Mouse (Mus musculus) embryonic facial prominence, embryonic 13.5 days (tissue): ENCODE results near the gene Proser2. TPM values are rescaled to one million over a fixed set of nuclear protein-coding genes. Genes with fewer than 3 reads are reported as not detected.

Source experiments
- ATAC-seq: fragments of 200-750 bp; cut with Nextera tagmentation; 2 replicates; pipeline ENCODE4 v1.8.0; 2017; ENCODE audit warnings: low read depth; ENCODE audit not compliant: insufficient number of reproducible peaks, insufficient read depth, low FRiP score, low TSS enrichment
- H3K27ac ChIP-seq: fragments of 300-500 bp; sonication (generic); 2 replicates; pipeline ENCODE4 v1.5.1; 2015; ENCODE audit warnings: moderate library complexity, mild to moderate bottlenecking, inconsistent platforms
- H3K27me3 ChIP-seq: fragments of 300-500 bp; sonication (generic); 2 replicates; pipeline ENCODE4 v1.6.1; 2015; ENCODE audit warnings: mild to moderate bottlenecking, inconsistent platforms
- H3K36me3 ChIP-seq: fragments of 300-500 bp; sonication (generic); 2 replicates; pipeline ENCODE4 v1.6.1; 2015; ENCODE audit warnings: mild to moderate bottlenecking, inconsistent platforms
- H3K4me1 ChIP-seq: fragments of 300-500 bp; sonication (generic); 2 replicates; pipeline ENCODE4 v1.6.1; 2015; ENCODE audit warnings: inconsistent platforms
- H3K4me2 ChIP-seq: fragments of 300-500 bp; sonication (generic); 2 replicates; pipeline ENCODE4 v1.6.1; 2015; ENCODE audit warnings: moderate library complexity, mild to moderate bottlenecking, inconsistent platforms
- H3K4me3 ChIP-seq: fragments of 300-500 bp; sonication (generic); 2 replicates; pipeline ENCODE4 v1.5.1; 2015; ENCODE audit warnings: mild to moderate bottlenecking, inconsistent platforms
- H3K9ac ChIP-seq: fragments of 300-500 bp; sonication (generic); 2 replicates; pipeline ENCODE4 v1.6.1; 2015; ENCODE audit warnings: mild to moderate bottlenecking, inconsistent platforms
- H3K9me3 ChIP-seq: fragments of 300-500 bp; sonication (generic); 2 replicates; pipeline ENCODE4 v1.6.1; 2016; ENCODE audit warnings: inconsistent platforms
- WGBS: fragments of 180-500 bp; shearing (Covaris S2); methylation state at CpG from one replicate; pipeline ENCODE4 v1.1.7; 2015; ENCODE audit warnings: mixed read lengths; 5-methylcytosine and 5-hydroxymethylcytosine counted together
- polyA plus RNA-seq: library from polyadenylated mRNA; unstranded; fragments of >200 nt; fragmentation: Nextera tagmentation; extraction: Ambion mirVana; gene quantifications from 2 replicates; pipeline ENCODE4 v1.2.1, GENCODE M21; 2015

Gene Proser2
- polyA plus RNA-seq, 1 experiment from 2014 or later, result 9.4 TPM

DNA sequence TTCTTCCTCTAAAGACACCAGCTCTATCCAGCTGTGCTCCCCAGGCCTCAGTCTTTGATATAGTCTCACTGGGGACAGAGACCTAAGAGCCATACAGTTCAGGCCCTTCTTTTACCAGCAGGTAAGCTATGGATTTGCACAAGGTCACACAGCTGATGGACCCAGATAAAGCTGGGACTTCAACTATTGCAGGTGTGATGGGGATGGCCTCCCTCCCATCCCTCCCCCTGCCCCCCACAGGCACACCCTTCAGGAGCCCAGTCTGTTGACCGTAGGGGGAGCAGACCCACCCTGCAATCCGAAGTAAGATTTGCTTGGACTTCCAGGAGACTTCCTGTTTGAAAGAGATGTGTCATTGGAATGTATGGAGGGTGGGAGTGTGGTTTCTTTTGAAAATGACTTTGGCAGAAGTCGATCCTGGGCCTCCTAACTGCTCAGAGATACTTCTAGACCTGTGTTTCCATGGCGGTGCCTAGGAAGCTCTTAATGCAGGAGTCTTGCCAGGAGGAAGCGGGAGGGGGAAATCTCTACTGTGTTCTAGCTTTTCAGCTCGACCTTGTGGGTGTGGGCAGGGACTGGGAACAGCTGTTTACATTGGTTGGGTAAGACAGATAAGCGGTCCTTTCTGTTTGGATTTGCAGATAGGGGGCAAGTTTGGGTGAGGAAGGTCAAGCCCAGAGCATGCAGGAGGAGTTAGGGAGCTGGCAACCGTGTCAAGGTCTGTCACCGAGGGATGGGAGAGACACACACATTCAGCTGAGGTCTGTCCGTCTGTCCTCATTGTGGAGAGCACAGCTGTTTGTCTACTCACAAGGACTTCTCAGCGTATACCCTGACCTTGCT lies 58.2 kb downstream of the Proser2 start:
- no peak for ATAC-seq
- Histone ChIP-seq H3K9me3 (no peaks in the 10 kb centered on the region), H3K27ac (no peak overlapping the region), H3K9ac (no peak overlapping the region), H3K27me3 (no peaks in the 10 kb centered on the region), H3K4me3 (no peak overlapping the region), H3K4me1 (peaks cover 8% of the 10 kb centered on the region), H3K4me2 (no peak overlapping the region), H3K36me3 (no peaks in the 10 kb centered on the region)
- WGBS, result 63% methylated on average over 11 of the region's 11 CpGs

- WGBS, result 44% methylated on average over 11 of the region's 11 CpGs
- ATAC-seq, result no peak
- peaks cover 8% of the 10 kb centered on the region for H3K4me1 ChIP-seq
- no peak overlapping the region for H3K9ac ChIP-seq
- no peak overlapping the region for H3K4me2 ChIP-seq
- no peaks in the 10 kb centered on the region for H3K36me3 ChIP-seq
- H3K4me3 ChIP-seq, result no peak overlapping the region
- H3K9me3 ChIP-seq, result no peaks in the 10 kb centered on the region
- no peak overlapping the region for H3K27ac ChIP-seq
- H3K27me3 ChIP-seq, result no peaks in the 10 kb centered on the region
These were observed 59.1 kb downstream of the Proser2 start for GRCm38 (mm10) chr2:6070925-6071324.

DNA sequence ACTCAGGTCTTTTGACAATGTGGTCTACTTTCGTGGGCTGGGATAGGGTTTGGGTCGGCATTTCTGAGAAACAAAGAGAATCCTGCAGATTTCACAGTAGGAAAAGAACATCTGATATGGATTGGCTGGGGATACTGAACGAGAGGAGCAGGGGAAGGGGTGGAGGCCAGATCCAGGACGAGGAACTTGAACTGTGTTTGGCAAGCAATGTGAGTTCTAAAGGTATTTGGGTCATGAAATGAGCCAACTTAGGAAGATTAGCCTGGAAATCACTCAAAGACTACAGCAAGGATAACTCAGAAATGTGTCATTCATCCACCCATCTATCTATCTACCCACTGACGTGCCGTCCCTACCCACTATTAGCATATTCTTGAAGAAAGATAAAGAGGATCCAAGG lies 62.7 kb downstream of the Proser2 start:
- no peak for ATAC-seq
- H3K4me3 ChIP-seq, result no peak overlapping the region

GRCm38 (mm10) chr2:6060071-6060804 lies 69.8 kb downstream of the Proser2 start:
- Histone ChIP-seq H3K36me3 (peaks cover 21% of the 10 kb centered on the region), H3K4me3 (no peak overlapping the region), H3K9me3 (no peaks in the 10 kb centered on the region), H3K4me1 (no peaks in the 10 kb centered on the region), H3K27me3 (no peaks in the 10 kb centered on the region), H3K27ac (no peak overlapping the region), H3K9ac (no peak overlapping the region), H3K4me2 (no peak overlapping the region)
- ATAC-seq, result no peak
- 73% methylated on average over 10 of the region's 10 CpGs for WGBS

More for the DNA sequence above, 62.7 kb downstream of the Proser2 start:
- no peak overlapping the region for H3K4me2 ChIP-seq
- no peak overlapping the region for H3K9ac ChIP-seq
- no peaks in the 10 kb centered on the region for H3K27me3 ChIP-seq
- H3K27ac ChIP-seq, result no peak overlapping the region
- H3K4me1 ChIP-seq, result no peaks in the 10 kb centered on the region
- H3K36me3 ChIP-seq, result no peaks in the 10 kb centered on the region
- WGBS, result 83% methylated on average over 6 of the region's 6 CpGs
- no peaks in the 10 kb centered on the region for H3K9me3 ChIP-seq

GRCm38 (mm10) chr2:6059291-6059690 lies 70.7 kb downstream of the Proser2 start:
- H3K9ac ChIP-seq, result no peak overlapping the region
- 87% methylated on average over 2 of the region's 2 CpGs for whole genome bisulfite sequencing
- H3K27ac ChIP-seq, result no peak overlapping the region
- no peak overlapping the region for H3K4me3 ChIP-seq
- ATAC-seq, result no peak
- H3K27me3 ChIP-seq, result no peaks in the 10 kb centered on the region
- H3K36me3 ChIP-seq, result peaks cover 29% of the 10 kb centered on the region
- no peaks in the 10 kb centered on the region for H3K9me3 ChIP-seq
- H3K4me1 ChIP-seq, result no peaks in the 10 kb centered on the region
- H3K4me2 ChIP-seq, result no peak overlapping the region

- WGBS, result 94% methylated on average over 3 of the region's 3 CpGs
- Histone ChIP-seq H3K27me3 (no peaks in the 10 kb centered on the region), H3K4me2 (no peak overlapping the region), H3K4me3 (no peak overlapping the region), H3K9me3 (no peaks in the 10 kb centered on the region), H3K27ac (no peak overlapping the region), H3K9ac (no peak overlapping the region), H3K4me1 (no peaks in the 10 kb centered on the region), H3K36me3 (peaks cover 45% of the 10 kb centered on the region)
- no peak for ATAC-seq
These were observed 73.5 kb downstream of the Proser2 start for GRCm38 (mm10) chr2:6056518-6056917.

- WGBS, result 94% methylated on average over 11 of the region's 11 CpGs
- Histone ChIP-seq H3K9me3 (no peaks in the 10 kb centered on the region), H3K36me3 (peaks cover 56% of the 10 kb centered on the region), H3K9ac (no peak overlapping the region), H3K27me3 (no peaks in the 10 kb centered on the region), H3K4me3 (no peak overlapping the region), H3K4me2 (no peak overlapping the region), H3K27ac (no peak overlapping the region), H3K4me1 (no peaks in the 10 kb centered on the region)
- ATAC-seq, result no peak
These were observed 74.5 kb downstream of the Proser2 start for GRCm38 (mm10) chr2:6055466-6055865.

GRCm38 (mm10) chr2:6049018-6049417 lies 81.0 kb downstream of the Proser2 start:
- peaks cover 67% of the 10 kb centered on the region for H3K36me3 ChIP-seq

DNA sequence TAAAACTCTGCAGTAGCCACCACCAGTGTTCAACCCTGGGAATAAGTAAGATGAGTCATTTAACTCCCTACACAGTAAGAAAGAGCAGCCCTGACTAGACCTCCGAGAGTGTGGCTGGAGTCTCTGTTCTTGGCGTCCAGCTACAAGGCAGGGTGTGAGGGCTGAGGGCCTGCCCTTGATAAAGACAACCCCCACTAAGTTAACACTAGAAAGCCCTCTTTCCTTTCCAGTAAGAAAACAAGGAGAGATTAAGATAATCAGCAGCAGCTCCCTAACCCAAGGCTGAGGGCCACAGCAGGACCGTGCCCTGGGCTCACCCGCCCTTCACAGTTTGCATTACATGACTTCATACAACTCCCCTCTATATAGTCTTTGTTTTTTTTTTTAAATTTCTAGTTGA lies 81.4 kb downstream of the Proser2 start:
- Histone ChIP-seq H3K27me3 (no peaks in the 10 kb centered on the region), H3K4me2 (no peak overlapping the region), H3K27ac (no peak overlapping the region), H3K4me1 (no peaks in the 10 kb centered on the region), H3K9ac (no peak overlapping the region), H3K4me3 (no peak overlapping the region), H3K9me3 (no peaks in the 10 kb centered on the region), H3K36me3 (peaks cover 68% of the 10 kb centered on the region)
- no peak for ATAC-seq
- 74% methylated on average over 4 of the region's 4 CpGs for WGBS

More at GRCm38 (mm10) chr2:6049018-6049417, 81.0 kb downstream of the Proser2 start:
- Histone ChIP-seq H3K9ac (no peak overlapping the region), H3K4me1 (no peaks in the 10 kb centered on the region), H3K27ac (no peak overlapping the region), H3K27me3 (no peaks in the 10 kb centered on the region), H3K4me3 (no peak overlapping the region), H3K4me2 (no peak overlapping the region), H3K9me3 (no peaks in the 10 kb centered on the region)
- 90% methylated on average over 3 of the region's 3 CpGs for WGBS
- no peak for ATAC-seq

Other genes starting within 250 kb of the Proser2 start
- gene Sec61a2, start 234.8 kb downstream of the Proser2 start, polyA plus RNA-seq, result 119 TPM in 2 replicates
- gene Dhtkd1, start 187.4 kb downstream of the Proser2 start, polyA plus RNA-seq, result 7.0 and 7.2 TPM in 2 replicates
- 12.8 and 15.6 TPM in 2 replicates for gene Upf2, start 178.7 kb downstream of the Proser2 start, polyA plus RNA-seq
- 3.0 and 3.6 TPM in 2 replicates for gene Echdc3, start 82.8 kb upstream of the Proser2 start, polyA plus RNA-seq
- gene Usp6nl, start 192.5 kb upstream of the Proser2 start, polyA plus RNA-seq, result 9.7 and 10.9 TPM in 2 replicates